23 mouse cellular contexts compared by ENCODE assay signal in the genomic region with DNA sequence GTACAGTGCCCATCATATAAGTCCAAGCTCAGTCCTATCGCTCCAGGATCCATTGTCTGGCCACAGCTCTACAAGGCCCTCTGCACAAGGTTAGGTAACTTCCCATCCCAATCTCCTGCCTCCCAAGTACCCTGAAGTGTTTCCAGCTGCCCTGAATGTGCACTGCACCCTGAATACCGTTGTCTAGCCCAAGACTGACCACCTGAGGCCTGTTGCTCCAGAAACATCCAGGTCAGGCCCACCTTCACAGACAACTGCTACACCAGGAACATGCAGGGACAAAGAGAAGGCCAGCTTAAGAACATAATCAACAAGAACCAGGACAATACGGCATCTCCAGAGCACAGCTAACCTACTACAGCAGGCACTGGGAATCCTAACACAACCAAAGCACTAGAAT. TPM values are rescaled to one million over a fixed set of nuclear protein-coding genes. Genes with fewer than 3 reads are reported as not detected.
"Had no signal": no experiment of that assay in that cellular context is flagged by ENCODE, and none has a peak within 500 bp of the region (broad histone marks: within the 10 kb centered on the region; RNA-seq: fewer than 3 reads in every experiment).

No protein-coding gene starts in this region.

- H3K27me3 ChIP-seq: lung, embryonic 15.5 days; midbrain, embryonic 13.5 days; midbrain, embryonic 15.5 days; neural tube, embryonic 12.5 days; stomach, embryonic 15.5 days had no signal

- H3K4me3 ChIP-seq: lung, embryonic 15.5 days; megakaryocyte, embryonic 14.5 days; midbrain, embryonic 13.5 days; midbrain, embryonic 15.5 days; neural tube, embryonic 12.5 days; stomach, embryonic 15.5 days had no signal

- H3K9ac ChIP-seq: lung, embryonic 15.5 days; midbrain, embryonic 13.5 days; midbrain, embryonic 15.5 days; neural tube, embryonic 12.5 days; stomach, embryonic 15.5 days had no signal

- ATAC-seq: lung, postnatal 0 days; midbrain, embryonic 13.5 days; midbrain, embryonic 15.5 days had no signal

- H3K27ac ChIP-seq: lung, embryonic 15.5 days; macrophage; midbrain, embryonic 13.5 days; midbrain, embryonic 15.5 days; neural tube, embryonic 12.5 days; stomach, embryonic 15.5 days had no signal

- H3K36me3 ChIP-seq: lung, embryonic 15.5 days; midbrain, embryonic 13.5 days; midbrain, embryonic 15.5 days; neural tube, embryonic 12.5 days; stomach, embryonic 15.5 days had no signal

- H3K9me3 ChIP-seq: lung, embryonic 15.5 days; midbrain, embryonic 13.5 days; midbrain, embryonic 15.5 days; neural tube, embryonic 12.5 days; stomach, embryonic 15.5 days had no signal

- H3K4me2 ChIP-seq: lung, embryonic 15.5 days; midbrain, embryonic 11.5 days; midbrain, embryonic 13.5 days; midbrain, embryonic 15.5 days; neural tube, embryonic 12.5 days; stomach, embryonic 15.5 days had no signal

- H3K4me1 ChIP-seq: lung, embryonic 15.5 days; megakaryocyte, embryonic 14.5 days; midbrain, embryonic 13.5 days; midbrain, embryonic 15.5 days; neural tube, embryonic 12.5 days; stomach, embryonic 15.5 days had no signal

- DNase-seq: lung, adult 2 months; lung, postnatal 14 days; lung, postnatal 36 days; right cerebral cortex, postnatal 14 days; thymus, adult 18-20 months; thymus, postnatal 14 days; thymus, postnatal 36 days had no signal

RNA-seq across cellular contexts. Expression of a gene that starts 31.7 kb away (rescaled TPM):
- total RNA-seq: megakaryocyte progenitor cell, adult 5-6 weeks; midbrain, postnatal 0 days; monocyte, adult 5-6 weeks; neutrophil, adult 5-6 weeks had no signal
- polyA plus RNA-seq: lung, embryonic 15.5 days; macrophage; midbrain, embryonic 11.5 days; midbrain, embryonic 13.5 days; midbrain, embryonic 15.5 days; midbrain, postnatal 0 days; neural tube, embryonic 12.5 days; neural tube, embryonic 14.5 days; stomach, embryonic 15.5 days; thymus, postnatal 0 days had no signal

RNA-seq across cellular contexts. Expression of a gene that starts 31.7 kb away (rescaled TPM):
- total RNA-seq: megakaryocyte progenitor cell, adult 5-6 weeks; midbrain, postnatal 0 days; monocyte, adult 5-6 weeks; neutrophil, adult 5-6 weeks had no signal
- polyA plus RNA-seq: lung, embryonic 15.5 days; lung, postnatal 0 days; macrophage; midbrain, embryonic 11.5 days; midbrain, embryonic 13.5 days; midbrain, embryonic 15.5 days; midbrain, postnatal 0 days; neural tube, embryonic 12.5 days; neural tube, embryonic 14.5 days; spleen, adult 2 months; stomach, embryonic 15.5 days had no signal

RNA-seq across cellular contexts. Expression of a gene that starts 36.5 kb away (rescaled TPM):
- total RNA-seq: megakaryocyte progenitor cell, adult 5-6 weeks; monocyte, adult 5-6 weeks; neutrophil, adult 5-6 weeks had no signal
- polyA plus RNA-seq: macrophage; midbrain, embryonic 11.5 days; midbrain, embryonic 13.5 days; stomach, embryonic 15.5 days had no signal

RNA-seq across cellular contexts. Expression of a gene that starts 55.6 kb away (rescaled TPM):
- total RNA-seq: megakaryocyte progenitor cell, adult 5-6 weeks; midbrain, postnatal 0 days; monocyte, adult 5-6 weeks; neutrophil, adult 5-6 weeks had no signal
- polyA plus RNA-seq: lung, adult 2 months; lung, postnatal 0 days; macrophage; midbrain, embryonic 11.5 days; midbrain, embryonic 13.5 days; midbrain, embryonic 15.5 days; midbrain, postnatal 0 days; neural tube, embryonic 12.5 days; neural tube, embryonic 14.5 days; spleen, adult 2 months; stomach, embryonic 15.5 days had no signal
